Mouse (Mus musculus) heart, adult 2 months (tissue): ENCODE measurements around the gene Olfr830. TPM values are rescaled to one million over a fixed set of nuclear protein-coding genes. Genes with fewer than 3 reads are reported as not detected.
"Not testable (repeated sequence)": the region's sequence is repeated elsewhere in the genome, so short reads cannot be mapped to it uniquely, and the experiment has no call there.

Experiments
- DNase-seq, 2 experiments: peaks; one replicate each; pipeline ENCODE4 v3.0.0; 2021
- H3K27ac ChIP-seq: fragments of 200-600 bp; 2 replicates; pipeline ENCODE4 v1.8.1; 2022
- H3K27me3 ChIP-seq: fragments of 200-500 bp; 2 replicates; pipeline ENCODE4 v1.6.1; 2012; ENCODE audit warnings: mild to moderate bottlenecking, low read length, inconsistent platforms, mixed read lengths; ENCODE audit not compliant: control insufficient read depth, insufficient read depth
- H3K36me3 ChIP-seq: fragments of 200-500 bp; 2 replicates; pipeline ENCODE4 v1.6.1; 2012; ENCODE audit warnings: low read length, inconsistent platforms; ENCODE audit not compliant: control insufficient read depth, insufficient read depth
- H3K4me1 ChIP-seq: fragments of 200-500 bp; 2 replicates; pipeline ENCODE4 v1.6.1; 2011; ENCODE audit warnings: low read length; ENCODE audit not compliant: control insufficient read depth, insufficient read depth
- H3K4me3 ChIP-seq: fragments of 200-600 bp; 2 replicates; pipeline ENCODE4 v1.8.1; 2022
- H3K79me2 ChIP-seq: fragments of 200-500 bp; replicated peaks from 2 replicates; pipeline ENCODE4 v1.6.1; 2012; ENCODE audit warnings: mild to moderate bottlenecking, inconsistent platforms, low read length, moderate library complexity, mixed read lengths; ENCODE audit not compliant: control insufficient read depth, insufficient read depth
- H3K9ac ChIP-seq: fragments of 200-500 bp; 2 replicates; pipeline ENCODE4 v1.6.1; 2012; ENCODE audit warnings: low read depth, mild to moderate bottlenecking, control low read depth, inconsistent platforms, low read length, mixed read lengths
- CTCF ChIP-seq: fragments of 200-600 bp; IDR thresholded peaks from 2 replicates; pipeline ENCODE4 v1.8.1; 2022; ENCODE audit warnings: antibody characterized with exemption, mild to moderate bottlenecking, moderate library complexity
- EP300 ChIP-seq: fragments of 200-500 bp; IDR thresholded peaks from 2 replicates; pipeline ENCODE4 v1.6.1; 2011; ENCODE audit warnings: low read depth, low read length, control low read depth; ENCODE audit not compliant: insufficient read depth
- POLR2A ChIP-seq: fragments of 200-500 bp; IDR thresholded peaks from 2 replicates; pipeline ENCODE4 v1.6.1; 2011; ENCODE audit warnings: mild to moderate bottlenecking, low read depth, low read length, control low read depth; ENCODE audit not compliant: insufficient read depth
- WGBS: fragments of 180-500 bp; shearing (Covaris S2); methylation state at CpG from one replicate; pipeline ENCODE4 v1.1.7; 2018; 5-methylcytosine and 5-hydroxymethylcytosine counted together
- intact Hi-C: fragments of 180-260 bp; cut with DNase I; formaldehyde crosslinking; loops from one replicate; pipeline ENCODE4 v1.15.1; 2025
- long read RNA-seq: library from polyadenylated mRNA; stranded (forward); transcript quantifications from one replicate; pipeline ENCODE4 v2.0.0, GENCODE M21; 2021
- polyA plus RNA-seq: library from polyadenylated mRNA; depleted of rRNA; stranded (reverse); fragments of >200 nt; gene quantifications from 2 replicates; pipeline ENCODE4 v1.2.3, GENCODE M21; 2012; rRNA removed
- total RNA-seq, 2 experiments: library from RNA; stranded (reverse); gene quantifications; 2 replicates each; pipeline ENCODE4 v1.2.3; 2021

Olfr830 gene
- total RNA-seq (not detected), polyA plus RNA-seq (not detected in 2 replicates)
- long read RNA-seq = 0 reads

DNA sequence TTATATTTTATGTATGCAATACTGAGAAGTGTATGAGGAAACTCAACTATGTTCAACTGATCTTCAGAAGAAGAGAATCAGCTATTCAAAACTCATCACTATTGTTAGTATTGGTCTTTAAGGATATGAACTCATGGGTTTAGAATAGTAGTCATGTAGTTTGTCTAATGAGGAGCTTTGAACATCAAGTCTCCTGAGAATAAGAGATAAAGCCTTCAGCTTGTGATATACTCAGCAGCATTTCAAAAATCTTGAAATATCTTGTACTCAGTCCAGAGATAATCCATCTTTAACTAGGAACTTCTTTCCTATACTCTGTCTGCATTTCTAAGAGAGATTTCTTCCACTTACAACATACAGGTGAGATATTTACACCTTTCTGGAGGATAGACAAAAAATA lies at the start of gene Olfr830:
Gene Olfr830, plus strand, starts transcription at position 301 of the 400 bp plus-strand sequence.
- Histone ChIP-seq H3K9ac (no peak within 1 kb of the TSS), H3K4me1 (no peaks in the 10 kb centered on the region), H3K4me3 (no peak within 1 kb of the TSS), H3K79me2 (no peaks in the 10 kb centered on the region), H3K36me3 (no peaks in the 10 kb centered on the region), H3K27ac (no peak within 1 kb of the TSS), H3K27me3 (no peaks in the 10 kb centered on the region)
- intact Hi-C loops = no loop called here
- TF ChIP-seq EP300 (no peak), POLR2A (no peak), CTCF (no peak)
- DNase-seq = no peak

DNA sequence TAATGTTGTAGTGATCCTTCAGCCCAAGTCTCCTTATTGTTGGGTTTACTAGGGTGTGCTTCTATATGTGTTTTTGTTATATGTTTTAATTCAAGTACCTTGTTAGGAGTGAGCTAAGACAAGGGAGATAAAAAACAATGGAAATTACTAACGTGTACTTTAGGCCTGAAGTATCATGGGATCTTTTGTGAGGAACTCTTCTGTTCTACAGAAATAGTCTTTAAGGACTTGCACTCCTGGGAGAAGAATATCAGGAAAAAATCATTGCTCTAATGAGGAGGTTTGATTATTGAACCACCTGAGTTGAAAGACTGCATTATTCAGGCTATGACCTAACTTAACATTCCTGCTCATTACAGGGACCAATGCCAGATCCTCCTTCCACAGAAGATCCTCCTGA lies 19.9 kb upstream of the Olfr830 start, which contains the start of gene Olfr829:
Gene Olfr829, plus strand, starts transcription at position 301 of the 400 bp plus-strand sequence.
- DNase-seq = no peak
- 40% methylated on average over 1 of the region's 1 CpGs for WGBS
- Histone ChIP-seq H3K9ac (no peak within 1 kb of the TSS), H3K27ac (no peak within 1 kb of the TSS), H3K27me3 (no peaks in the 10 kb centered on the region), H3K4me1 (no peaks in the 10 kb centered on the region), H3K4me3 (no peak within 1 kb of the TSS), H3K79me2 (no peaks in the 10 kb centered on the region), H3K36me3 (no peaks in the 10 kb centered on the region)
- intact Hi-C loops = no loop called here
- TF ChIP-seq EP300 (no peak), CTCF (no peak), POLR2A (no peak)

DNA sequence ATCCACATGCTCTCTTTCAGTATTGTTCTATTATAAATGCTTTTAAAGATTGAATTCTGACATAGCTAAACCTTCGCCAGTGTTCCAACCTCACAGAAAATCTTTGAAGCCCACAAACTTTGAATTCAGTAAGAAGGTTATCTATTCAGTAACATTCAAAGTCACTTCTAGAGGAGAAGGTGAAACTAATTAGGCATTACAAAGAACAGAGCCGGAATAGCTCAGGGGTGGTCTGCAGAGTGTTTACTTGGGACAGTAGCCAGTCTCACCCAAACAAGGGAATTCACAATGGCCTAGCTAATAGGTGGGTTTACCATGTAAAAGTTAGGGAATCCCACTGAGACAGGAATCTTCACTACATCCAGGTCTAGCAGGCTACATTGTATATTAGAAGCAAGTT lies 33.2 kb downstream of the Olfr830 start:
- H3K27ac ChIP-seq, DNase-seq, H3K36me3 ChIP-seq, H3K9ac ChIP-seq, intact Hi-C loops, H3K79me2 ChIP-seq, H3K4me1 ChIP-seq, H3K4me3 ChIP-seq, H3K27me3 ChIP-seq: not testable (repeated sequence)
- 59% methylated on average over 2 of the region's 2 CpGs for WGBS

DNA sequence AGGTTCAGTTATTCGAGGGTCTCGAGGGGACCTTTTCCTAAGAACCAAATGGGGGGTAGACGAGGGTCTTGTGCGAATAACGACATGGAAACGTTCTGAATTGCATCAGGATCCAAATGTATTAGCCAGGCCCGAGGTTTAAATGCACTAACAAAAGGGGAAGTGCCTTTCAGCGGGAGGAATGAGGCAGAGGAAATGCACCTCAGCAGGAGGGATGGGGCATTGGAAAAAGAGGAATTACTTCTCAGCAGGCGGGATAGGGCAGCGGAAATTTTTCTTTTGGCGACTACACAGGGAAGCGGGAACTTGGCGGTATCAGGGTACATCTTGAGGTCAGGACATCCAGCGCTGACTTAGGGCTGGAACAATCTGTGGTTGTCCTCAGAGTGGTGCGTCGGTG lies 53.4 kb downstream of the Olfr830 start:
- H3K4me3 ChIP-seq, H3K27me3 ChIP-seq, H3K9ac ChIP-seq, H3K36me3 ChIP-seq, DNase-seq, H3K79me2 ChIP-seq, H3K4me1 ChIP-seq, intact Hi-C loops, H3K27ac ChIP-seq: not testable (repeated sequence)
- WGBS = 78% methylated on average over 16 of the region's 16 CpGs

Other genes with a start within 250 kb of the Olfr830 start
- gene Muc16, start 200.2 kb upstream of the Olfr830 start, total RNA-seq = 1 to 10 TPM; 5.1 to 6.6 TPM
- gene Muc16, start 200.2 kb upstream of the Olfr830 start, polyA plus RNA-seq = 3.9 and 5.1 TPM in 2 replicates
- not detected for gene Olfr24, start 110.7 kb upstream of the Olfr830 start, total RNA-seq
- gene Olfr24, start 110.7 kb upstream of the Olfr830 start, polyA plus RNA-seq = not detected in 2 replicates
- gene Olfr828, start 55.2 kb upstream of the Olfr830 start, total RNA-seq = not detected
- gene Olfr828, start 55.2 kb upstream of the Olfr830 start, polyA plus RNA-seq = not detected in 2 replicates
- gene Olfr829, start 19.8 kb upstream of the Olfr830 start, total RNA-seq = not detected
- gene Olfr829, start 19.8 kb upstream of the Olfr830 start, polyA plus RNA-seq = not detected in 2 replicates
- not detected for gene Olfr832, start 62.4 kb downstream of the Olfr830 start, total RNA-seq
- not detected in 2 replicates for gene Olfr832, start 62.4 kb downstream of the Olfr830 start, polyA plus RNA-seq
- not detected for gene Olfr834, start 113.3 kb downstream of the Olfr830 start, total RNA-seq
- gene Olfr834, start 113.3 kb downstream of the Olfr830 start, polyA plus RNA-seq = not detected in 2 replicates
- gene Olfr835, start 158.0 kb downstream of the Olfr830 start, total RNA-seq = not detected
- not detected in 2 replicates for gene Olfr835, start 158.0 kb downstream of the Olfr830 start, polyA plus RNA-seq
- gene Olfr836, start 245.7 kb downstream of the Olfr830 start, total RNA-seq = not detected
- not detected in 2 replicates for gene Olfr836, start 245.7 kb downstream of the Olfr830 start, polyA plus RNA-seq